Mouse (Mus musculus): ENCODE measurements around the gene Prpf8.

DNA sequence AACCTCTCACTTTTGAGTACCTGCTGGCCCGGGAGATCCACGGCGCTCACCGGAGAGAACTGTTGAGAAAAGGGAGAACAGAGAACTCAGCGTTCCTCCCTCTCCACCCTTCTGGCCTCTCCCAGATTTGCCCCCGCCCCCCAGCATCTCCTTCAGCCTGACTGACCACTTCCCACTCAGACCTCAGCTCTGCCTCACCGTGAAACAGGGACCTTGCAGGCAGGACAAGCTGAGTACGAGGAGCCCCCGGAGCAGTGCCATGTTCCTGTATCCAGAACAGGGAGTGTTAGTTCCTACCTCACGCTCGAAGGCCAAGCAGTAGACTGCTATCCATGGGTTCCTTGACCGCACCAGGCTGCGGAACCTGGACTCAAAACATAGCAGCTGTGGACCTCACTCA is 48.4 kb upstream of the Prpf8 start:
- TF ChIP-seq GATA1 (IDR thresholded peaks at IDR 0.05; ENCODE audit: low read length) (no peak), TAL1 (IDR thresholded peaks at IDR 0.05; ENCODE audit: low read length) (no peak)
